Mouse (Mus musculus) embryonic facial prominence, embryonic 10.5 days (tissue): ENCODE measurements around the gene Eloa. TPM values are rescaled to one million over a fixed set of nuclear protein-coding genes. Genes with fewer than 3 reads are reported as not detected.

Experiments used
- DNase-seq: peaks from one replicate; pipeline ENCODE4 v3.0.0-alpha.2; 2017; ENCODE audit warnings: low spot score
- H3K27ac ChIP-seq: fragments of 300-500 bp; sonication (generic); replicated peaks from 2 replicates; pipeline ENCODE4 v1.5.1; 2016; ENCODE audit warnings: mild to moderate bottlenecking
- H3K27me3 ChIP-seq: fragments of 300-500 bp; sonication (generic); replicated peaks from 2 replicates; pipeline ENCODE4 v1.6.1; 2016; ENCODE audit warnings: low read depth, mild to moderate bottlenecking; ENCODE audit not compliant: poor library complexity, severe bottlenecking
- H3K36me3 ChIP-seq: fragments of 300-500 bp; sonication (generic); replicated peaks from 2 replicates; pipeline ENCODE4 v1.6.1; 2016; ENCODE audit warnings: mild to moderate bottlenecking, moderate library complexity
- H3K4me1 ChIP-seq: fragments of 300-500 bp; sonication (generic); 2 replicates; pipeline ENCODE4 v1.6.1; 2016
- H3K4me3 ChIP-seq: fragments of 300-500 bp; sonication (generic); 2 replicates; pipeline ENCODE4 v1.5.1; 2016; ENCODE audit warnings: mild to moderate bottlenecking, moderate library complexity
- H3K9me3 ChIP-seq: fragments of 300-500 bp; sonication (generic); 2 replicates; pipeline ENCODE4 v1.6.1; 2016; ENCODE audit warnings: mild to moderate bottlenecking
- WGBS: fragments of 180-500 bp; shearing (Covaris S2); methylation state at CpG from one replicate; pipeline ENCODE4 v1.1.7; 2016; 5-methylcytosine and 5-hydroxymethylcytosine counted together
- polyA plus RNA-seq: library from polyadenylated mRNA; unstranded; fragments of >200 nt; fragmentation: Nextera tagmentation; extraction: Ambion mirVana; gene quantifications from 2 replicates; pipeline ENCODE4 v1.2.1, GENCODE M21; 2016

The Eloa gene
- polyA plus RNA-seq, 1 experiment from 2014 or later: 37.5 TPM

- Histone ChIP-seq H3K9me3 (no peaks in the 10 kb centered on the region), H3K4me1 (peaks cover 24% of the 10 kb centered on the region), H3K27ac (no peak overlapping the region), H3K36me3 (peaks cover 59% of the 10 kb centered on the region), H3K27me3 (0 out of 2 replicates have a peak, but pooled peaks cover 6% of the 10 kb centered on the region), H3K4me3 (0 out of 2 replicates have a peak overlapping the region, but pooled peaks have one; percentile 11)
- 89% methylated on average over 5 of the region's 5 CpGs for WGBS
- DNase-seq: no peak
Observed at GRCm38 (mm10) chr4:135961709-135962108, 59.9 kb downstream of the Eloa start.

DNA sequence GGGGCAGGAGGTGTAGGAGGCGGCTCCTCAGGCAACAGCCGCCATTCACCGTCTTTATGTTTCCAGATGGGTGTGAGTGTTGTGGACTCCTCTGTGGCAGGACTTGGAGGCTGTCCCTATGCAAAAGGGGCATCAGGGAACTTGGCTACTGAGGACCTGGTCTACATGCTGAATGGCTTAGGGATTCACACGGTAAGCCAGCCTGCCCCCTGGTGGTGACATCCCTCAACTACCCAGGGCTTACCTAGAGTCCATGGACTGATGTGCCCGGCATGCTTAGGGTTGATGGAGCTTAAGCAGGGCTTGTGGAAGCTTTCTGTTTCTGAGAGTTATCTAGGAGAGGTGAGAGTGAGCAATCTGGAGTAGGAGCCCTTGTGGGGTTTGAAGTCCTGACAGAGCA lies 60.8 kb downstream of the Eloa start:
- Histone ChIP-seq H3K4me3 (no peak overlapping the region), H3K27me3 (0 out of 2 replicates have a peak, but pooled peaks cover 6% of the 10 kb centered on the region), H3K4me1 (peaks cover 24% of the 10 kb centered on the region), H3K36me3 (peaks cover 59% of the 10 kb centered on the region), H3K27ac (no peak overlapping the region), H3K9me3 (no peaks in the 10 kb centered on the region)
- peak; percentile 86 for DNase-seq
- WGBS: 25% methylated on average over 5 of the region's 5 CpGs

DNA sequence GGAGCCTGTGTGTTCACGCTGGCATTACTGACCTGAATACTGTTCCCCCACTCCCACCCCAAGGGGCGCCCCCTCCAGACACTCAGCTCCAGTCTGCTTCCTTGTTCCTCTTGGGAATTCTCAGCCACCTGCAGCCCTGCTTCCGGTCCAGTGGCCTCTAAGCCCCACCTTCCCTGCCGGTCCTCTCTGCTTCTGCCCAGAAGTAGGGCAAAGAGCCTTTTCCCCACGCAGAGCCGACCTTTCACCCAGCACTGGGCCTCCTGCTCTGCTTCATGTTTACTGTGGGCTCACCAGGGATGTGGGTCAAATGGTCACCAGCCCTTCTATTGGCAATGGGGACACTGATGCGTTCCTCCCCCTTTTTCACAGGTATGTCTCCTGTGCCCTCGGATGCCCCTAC lies 63.2 kb downstream of the Eloa start:
- Histone ChIP-seq H3K27me3 (no peaks in the 10 kb centered on the region), H3K4me3 (no peak overlapping the region), H3K4me1 (peaks cover 9% of the 10 kb centered on the region), H3K36me3 (peaks cover 59% of the 10 kb centered on the region), H3K27ac (no peak overlapping the region), H3K9me3 (no peaks in the 10 kb centered on the region)
- no peak for DNase-seq
- WGBS: 59% methylated on average over 8 of the region's 8 CpGs

DNA sequence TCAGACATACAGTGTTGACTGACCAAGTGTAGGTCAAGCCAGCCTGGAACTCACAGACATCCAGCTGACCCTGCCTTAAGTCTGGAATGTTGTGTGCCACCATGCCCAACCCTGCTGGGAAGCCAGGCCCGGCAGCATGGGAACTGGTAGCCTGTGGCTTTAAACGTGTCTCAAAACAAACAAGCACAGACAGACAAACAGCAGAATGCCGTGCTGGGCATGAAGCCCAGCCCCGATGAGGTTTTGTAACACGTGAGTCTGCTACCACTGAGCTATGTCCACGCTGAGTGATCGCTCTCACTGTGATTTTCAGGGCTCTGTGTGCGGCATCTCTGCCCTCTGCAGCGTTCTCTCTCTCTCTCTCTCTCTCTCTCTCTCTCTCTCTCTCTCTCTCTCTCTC lies 65.7 kb downstream of the Eloa start:
- Histone ChIP-seq H3K36me3 (peaks cover 71% of the 10 kb centered on the region), H3K9me3 (peaks cover 6% of the 10 kb centered on the region; the same call in 1 of the 2 replicates), H3K4me3 (no peak overlapping the region), H3K27me3 (no peaks in the 10 kb centered on the region), H3K27ac (no peak overlapping the region), H3K4me1 (no peaks in the 10 kb centered on the region)
- no peak for DNase-seq
- WGBS: 86% methylated on average over 9 of the region's 9 CpGs

DNA sequence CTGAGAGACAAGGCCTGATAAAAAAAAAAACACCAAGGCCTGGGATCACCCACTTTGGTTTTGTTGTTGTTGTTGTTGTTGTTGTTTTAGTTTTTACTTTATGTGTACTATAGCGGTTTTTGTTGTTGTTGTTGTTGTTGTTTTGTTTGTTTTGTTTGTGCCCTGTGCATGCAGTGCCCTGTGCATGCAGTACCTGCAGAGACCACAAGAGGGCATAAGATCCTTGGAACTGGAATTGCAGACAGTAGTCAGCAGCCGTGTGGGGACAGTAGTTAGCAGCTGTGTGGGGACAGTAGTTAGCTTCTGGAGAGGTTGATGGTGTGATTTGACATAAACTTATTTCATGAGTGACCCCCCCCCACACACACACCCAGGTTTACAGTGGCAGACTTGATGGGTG lies 67.3 kb downstream of the Eloa start:
- WGBS: 14% methylated on average over 2 of the region's 2 CpGs
- H3K36me3 ChIP-seq: peaks cover 64% of the 10 kb centered on the region
- no peaks in the 10 kb centered on the region for H3K27me3 ChIP-seq
- no peak overlapping the region for H3K4me3 ChIP-seq
- H3K4me1 ChIP-seq: no peaks in the 10 kb centered on the region
- no peak overlapping the region for H3K27ac ChIP-seq
- DNase-seq: peak; percentile 76
- H3K9me3 ChIP-seq: peaks cover 6% of the 10 kb centered on the region; the same call in 1 of the 2 replicates

Other genes starting within 250 kb of the Eloa start
- 377 and 383 TPM in 2 replicates for gene Srsf10, start 166.0 kb downstream of the Eloa start, polyA plus RNA-seq
- gene Pnrc2, start 147.9 kb downstream of the Eloa start, polyA plus RNA-seq: 177 and 186 TPM in 2 replicates
- gene Cnr2, start 126.4 kb downstream of the Eloa start, polyA plus RNA-seq: 0.15 and 0.43 TPM in 2 replicates
- gene Fuca1, start 101.0 kb downstream of the Eloa start, polyA plus RNA-seq: 45.4 and 46.8 TPM in 2 replicates
- 64.3 and 68.6 TPM in 2 replicates for gene Hmgcl, start 75.3 kb downstream of the Eloa start, polyA plus RNA-seq
- gene Gale, start 58.0 kb downstream of the Eloa start, polyA plus RNA-seq: 39.7 and 40.2 TPM in 2 replicates
- gene Lypla2, start 49.1 kb downstream of the Eloa start, polyA plus RNA-seq: 207 and 217 TPM in 2 replicates
- 66.2 and 72.8 TPM in 2 replicates for gene Pithd1, start 34.5 kb downstream of the Eloa start, polyA plus RNA-seq
- 516 and 527 TPM in 2 replicates for gene Rpl11, start 31.7 kb upstream of the Eloa start, polyA plus RNA-seq
- gene Id3, start 121.7 kb upstream of the Eloa start, polyA plus RNA-seq: 593 and 611 TPM in 2 replicates
- gene E2f2, start 150.6 kb upstream of the Eloa start, polyA plus RNA-seq: 6.2 TPM in 2 replicates
- gene Asap3, start 184.6 kb upstream of the Eloa start, polyA plus RNA-seq: 4.2 and 5.3 TPM in 2 replicates
- 0.83 and 0.97 TPM in 2 replicates for gene Tcea3, start 226.0 kb upstream of the Eloa start, polyA plus RNA-seq